Mouse (Mus musculus) forelimb bud, embryonic 11.5 days (tissue): ENCODE data around the gene Mmp20.

Experiments used
- DNase-seq: peaks from one replicate; pipeline ENCODE4 v3.0.0-alpha.2; 2012; ENCODE audit warnings: low read depth, low spot score

Gene Mmp20

DNA sequence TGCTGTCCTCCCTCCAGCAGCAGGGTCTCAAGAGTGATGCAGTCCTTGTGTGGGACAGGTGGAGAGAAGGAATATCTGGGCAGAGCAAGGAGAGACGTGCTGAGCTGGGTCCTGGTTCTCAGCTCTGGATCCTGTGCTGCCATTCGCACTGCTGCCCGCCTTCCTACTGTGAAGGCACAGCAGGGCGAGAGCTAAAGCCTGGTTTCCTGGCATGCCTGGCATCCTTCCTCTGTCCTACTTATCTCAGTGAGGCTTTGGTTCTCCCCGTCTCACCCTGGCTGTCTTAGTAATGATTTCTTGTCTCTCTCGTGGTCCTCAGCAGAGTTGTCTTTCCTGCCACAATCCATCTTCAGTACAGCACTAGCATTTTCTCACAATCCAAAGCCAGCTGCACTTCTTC, 61.8 kb downstream of the Mmp20 start:
- no peak for DNase-seq

DNA sequence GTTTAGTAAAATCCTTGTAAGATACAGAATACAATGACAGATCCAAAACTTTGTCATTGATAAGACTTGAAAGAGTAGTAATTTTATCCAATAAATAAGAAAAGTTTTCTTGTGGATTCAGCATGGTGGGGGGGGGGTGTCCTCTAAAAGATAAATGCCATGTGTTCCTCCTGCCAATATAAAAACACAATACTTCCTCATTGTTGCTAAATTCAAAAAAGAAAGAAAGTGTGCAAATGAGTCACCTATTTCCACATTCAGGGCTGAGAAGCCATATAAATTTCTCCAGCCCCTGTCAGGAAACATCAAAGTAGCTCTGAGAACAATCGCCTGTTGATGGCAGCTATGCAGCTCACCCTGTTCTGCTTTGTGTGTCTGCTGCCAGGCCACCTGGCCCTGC, 63.8 kb downstream of the Mmp20 start, which contains the start of gene Mmp7:
Mmp7 (plus strand) TSS at position 301 of the 400 bp plus-strand sequence.
- DNase-seq = no peak

DNA sequence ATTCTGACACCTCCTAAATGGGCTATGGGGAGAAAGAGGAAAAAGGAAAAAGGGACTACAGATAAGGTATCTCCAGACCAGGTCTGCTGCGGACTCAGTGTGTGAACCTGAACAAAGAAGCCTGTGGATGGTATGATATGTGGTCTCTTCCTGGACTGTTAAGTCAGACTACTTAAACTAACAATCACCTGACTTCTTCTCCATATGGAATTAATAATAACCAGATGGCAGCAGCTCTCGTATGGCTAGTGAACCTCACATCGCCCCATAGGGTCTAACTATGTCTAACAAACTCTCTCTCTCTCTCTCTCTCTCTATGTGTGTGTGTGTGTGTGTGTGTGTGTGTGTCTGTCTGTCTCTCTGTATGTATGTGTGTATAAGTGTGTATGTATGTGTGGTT, 65.9 kb downstream of the Mmp20 start:
- DNase-seq = peak; percentile 36

DNA sequence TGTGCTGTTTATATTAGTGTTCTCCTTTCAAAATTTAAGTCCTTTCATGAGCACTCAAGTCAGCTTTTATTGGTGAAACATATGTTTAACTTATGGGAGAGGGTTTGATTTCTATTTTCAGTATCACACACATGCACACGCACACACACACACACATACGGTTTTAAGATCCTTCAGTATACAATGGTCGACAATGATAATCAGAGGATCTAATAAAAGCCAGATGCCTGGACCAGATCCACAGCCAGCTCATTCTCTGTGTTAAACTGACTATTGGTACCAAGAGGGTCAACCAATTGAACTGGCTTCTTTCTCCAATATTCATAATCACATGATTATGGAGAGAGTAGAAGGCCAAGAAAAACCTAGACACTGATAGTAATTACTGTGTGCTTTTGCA, 67.6 kb downstream of the Mmp20 start:
- DNase-seq = no peak

DNA sequence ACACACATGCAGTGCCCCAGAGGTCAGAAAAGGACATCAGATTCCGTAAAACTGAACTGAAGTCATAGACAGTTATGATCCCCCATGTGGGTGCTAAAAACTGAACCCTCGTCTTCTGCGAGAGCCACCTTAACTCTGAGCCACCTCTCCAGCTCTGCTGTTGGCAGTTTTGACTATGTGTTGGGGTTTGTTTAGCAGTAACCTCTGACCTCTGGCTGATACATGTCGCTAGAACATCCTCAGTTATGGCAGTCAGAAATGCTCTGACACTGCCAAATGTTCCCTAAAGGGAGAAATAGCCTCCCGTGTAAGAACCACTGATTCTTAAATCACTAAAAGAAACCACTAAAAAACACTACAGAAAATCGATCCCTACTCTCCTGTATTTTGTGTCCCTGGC, 80.7 kb downstream of the Mmp20 start:
- DNase-seq = no peak

DNA sequence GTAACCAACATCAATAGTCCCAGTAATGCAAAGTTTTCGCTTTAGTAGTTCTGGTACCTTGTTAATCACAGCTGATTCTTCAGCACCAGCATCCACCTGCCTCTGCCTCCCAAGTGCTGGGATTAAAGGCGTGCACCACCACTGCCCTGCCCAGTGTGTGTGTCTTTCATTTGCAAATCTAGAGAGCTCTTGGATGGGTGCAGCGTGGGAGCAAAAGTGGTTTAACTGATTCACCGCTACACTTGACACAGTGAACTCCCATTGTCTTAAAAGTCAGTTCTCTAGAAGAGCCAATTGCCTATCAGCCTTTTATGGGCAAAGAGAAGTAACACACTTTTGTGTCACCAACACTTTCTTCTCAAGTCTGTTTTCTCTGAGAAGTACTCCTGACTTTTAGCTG, 83.2 kb downstream of the Mmp20 start:
- no peak for DNase-seq

DNA sequence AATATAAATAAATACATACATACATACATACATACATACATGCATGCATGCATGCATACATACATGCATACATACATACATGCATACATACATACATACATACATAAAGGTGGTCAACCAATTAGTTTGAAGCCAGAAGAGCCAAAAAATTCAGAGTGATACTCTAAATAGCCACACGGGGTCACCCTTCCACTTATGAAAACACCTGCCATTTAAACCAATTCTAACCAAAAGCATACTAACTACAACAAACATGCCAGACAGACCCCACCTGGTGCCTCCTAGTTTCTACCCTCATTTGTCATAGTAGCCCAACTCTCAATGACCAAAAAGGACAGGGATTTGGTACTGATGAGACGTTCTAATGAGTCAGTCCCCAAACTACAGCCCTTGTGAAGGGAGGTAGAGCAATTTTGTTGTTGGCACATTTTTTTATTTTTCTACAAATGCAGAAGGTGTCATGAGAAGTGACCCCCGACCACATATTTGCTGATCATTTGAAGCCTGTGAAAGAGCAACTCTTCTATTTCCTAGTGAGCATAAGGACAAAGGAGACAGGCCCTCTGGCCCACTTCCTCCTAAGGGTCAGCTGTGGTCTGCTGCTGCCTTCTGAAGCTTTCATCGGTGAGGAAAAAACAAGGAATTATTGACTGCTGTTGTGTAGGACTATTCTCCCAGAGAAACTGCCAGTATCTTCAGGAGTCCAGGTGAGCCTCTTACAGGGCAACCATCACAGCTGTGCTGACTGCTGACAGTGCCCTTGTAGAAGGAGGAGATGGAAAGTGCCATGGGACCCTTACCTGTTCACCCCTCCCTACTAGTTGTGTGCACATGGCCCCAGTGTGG, 86.3 kb downstream of the Mmp20 start:
- peak; percentile 75 for DNase-seq

DNA sequence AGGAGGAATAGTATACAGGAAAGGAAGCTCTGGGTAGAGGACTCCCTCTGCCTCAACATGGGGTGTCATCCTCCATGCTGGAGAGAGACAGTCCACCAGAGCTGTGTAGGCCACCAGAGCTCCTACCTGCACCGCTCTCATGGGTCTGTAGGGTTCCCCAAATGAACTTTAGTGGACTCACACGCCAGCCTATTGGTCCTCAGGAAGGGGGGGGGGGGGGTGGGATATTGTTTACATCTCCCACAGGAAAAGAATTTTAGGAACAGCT, 86.8 kb downstream of the Mmp20 start:
- no peak for DNase-seq

DNA sequence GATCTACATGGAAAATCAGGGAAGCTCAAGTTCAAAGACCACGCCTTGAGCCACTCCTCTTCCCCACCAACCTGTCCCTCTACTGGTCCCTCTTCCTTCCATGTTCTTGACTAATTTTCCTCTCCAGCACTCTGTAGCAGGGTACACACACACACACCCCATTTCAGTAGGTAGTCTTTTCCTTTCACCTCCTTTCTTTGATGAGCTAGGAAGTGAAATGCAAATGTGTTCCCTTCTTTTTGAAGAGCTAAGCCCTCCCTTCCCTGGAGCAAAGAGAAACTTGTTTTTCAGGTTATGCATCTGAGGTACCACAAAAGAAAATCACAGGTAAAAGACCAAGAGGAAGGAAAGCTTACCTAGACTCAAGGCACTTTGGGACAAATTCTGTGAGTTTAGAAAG, 93.5 kb downstream of the Mmp20 start:
- DNase-seq = no peak
